Mouse (Mus musculus) liver, embryonic 13.5 days (tissue): ENCODE results near the gene Eya4. TPM values are rescaled to one million over a fixed set of nuclear protein-coding genes. Genes with fewer than 3 reads are reported as not detected.

Experiments
- ATAC-seq: fragments of 200-750 bp; cut with Nextera tagmentation; 2 replicates; pipeline ENCODE4 v1.8.0; 2017; ENCODE audit warnings: low read depth, mild to moderate bottlenecking, moderate number of reproducible peaks, moderate library complexity
- DNase-seq: peaks from one replicate; pipeline ENCODE4 v3.0.0; 2022
- H3K27ac ChIP-seq: fragments of 300-500 bp; sonication (generic); 2 replicates; pipeline ENCODE4 v1.5.1; 2015; ENCODE audit warnings: moderate library complexity, mild to moderate bottlenecking, inconsistent platforms
- H3K27me3 ChIP-seq: fragments of 300-500 bp; sonication (generic); 2 replicates; pipeline ENCODE4 v1.6.1; 2015; ENCODE audit warnings: mild to moderate bottlenecking, inconsistent platforms
- H3K36me3 ChIP-seq: fragments of 300-500 bp; sonication (generic); 2 replicates; pipeline ENCODE4 v1.6.1; 2015; ENCODE audit warnings: mild to moderate bottlenecking, inconsistent platforms
- H3K4me1 ChIP-seq: fragments of 300-500 bp; sonication (generic); replicated peaks from 2 replicates; pipeline ENCODE4 v1.6.1; 2015; ENCODE audit warnings: inconsistent platforms
- H3K4me2 ChIP-seq: fragments of 300-500 bp; sonication (generic); 2 replicates; pipeline ENCODE4 v1.6.1; 2015; ENCODE audit warnings: inconsistent platforms, mild to moderate bottlenecking, moderate library complexity
- H3K4me3 ChIP-seq: fragments of 300-500 bp; sonication (generic); replicated peaks from 2 replicates; pipeline ENCODE4 v1.5.1; 2015; ENCODE audit warnings: mild to moderate bottlenecking, inconsistent platforms
- H3K9ac ChIP-seq: fragments of 300-500 bp; sonication (generic); 2 replicates; pipeline ENCODE4 v1.6.1; 2015; ENCODE audit warnings: mild to moderate bottlenecking, inconsistent platforms
- H3K9me3 ChIP-seq: fragments of 300-500 bp; sonication (generic); replicated peaks from 2 replicates; pipeline ENCODE4 v1.6.1; 2016; ENCODE audit warnings: inconsistent platforms
- WGBS: fragments of 180-500 bp; shearing (Covaris S2); methylation state at CpG from one replicate; pipeline ENCODE4 v1.1.7; 2015; ENCODE audit not compliant: insufficient replicate concordance; 5-methylcytosine and 5-hydroxymethylcytosine counted together
- polyA plus RNA-seq: library from polyadenylated mRNA; unstranded; fragments of >200 nt; fragmentation: Nextera tagmentation; extraction: Ambion mirVana; gene quantifications from 2 replicates; pipeline ENCODE4 v1.2.1, GENCODE M21; 2015

Eya4 gene
- polyA plus RNA-seq, 1 experiment from 2014 or later: 0.25 TPM

DNA sequence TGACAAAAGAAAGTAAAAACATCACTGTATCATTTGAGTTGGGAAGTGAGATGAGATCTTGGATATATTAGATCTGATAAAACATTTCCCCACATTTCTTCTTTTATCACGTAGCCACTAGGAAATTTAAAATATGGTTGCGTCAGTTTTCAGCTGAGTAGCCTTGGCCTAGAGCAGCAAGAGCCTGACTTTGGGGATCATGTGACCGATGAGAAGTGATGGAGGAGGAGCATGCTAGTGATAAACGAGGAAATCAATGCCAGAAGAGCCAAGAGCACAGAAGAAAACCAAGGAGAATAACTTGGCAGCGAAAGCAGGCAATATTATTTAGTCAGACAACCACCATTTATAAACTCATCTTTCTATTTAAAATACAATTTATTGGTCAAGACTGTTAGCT lies 119.7 kb downstream of the Eya4 start:
- 56% methylated on average over 5 of the region's 5 CpGs for WGBS
- no peak overlapping the region for H3K9ac ChIP-seq
- no peak overlapping the region for H3K4me3 ChIP-seq
- no peaks in the 10 kb centered on the region for H3K9me3 ChIP-seq
- H3K4me1 ChIP-seq: no peaks in the 10 kb centered on the region
- ATAC-seq (no peak), DNase-seq (no peak)
- no peak overlapping the region for H3K27ac ChIP-seq
- no peak overlapping the region for H3K4me2 ChIP-seq
- H3K27me3 ChIP-seq: no peaks in the 10 kb centered on the region
- no peaks in the 10 kb centered on the region for H3K36me3 ChIP-seq

- no peaks in the 10 kb centered on the region for H3K4me1 ChIP-seq
- no peak overlapping the region for H3K9ac ChIP-seq
- H3K36me3 ChIP-seq: no peaks in the 10 kb centered on the region
- H3K4me2 ChIP-seq: no peak overlapping the region
- 86% methylated on average over 5 of the region's 5 CpGs for WGBS
- no peak overlapping the region for H3K27ac ChIP-seq
- H3K27me3 ChIP-seq: no peaks in the 10 kb centered on the region
- DNase-seq (no peak), ATAC-seq (no peak)
- no peaks in the 10 kb centered on the region for H3K9me3 ChIP-seq
- H3K4me3 ChIP-seq: no peak overlapping the region
These were observed 127.2 kb downstream of the Eya4 start for GRCm38 (mm10) chr10:23223336-23223735.

DNA sequence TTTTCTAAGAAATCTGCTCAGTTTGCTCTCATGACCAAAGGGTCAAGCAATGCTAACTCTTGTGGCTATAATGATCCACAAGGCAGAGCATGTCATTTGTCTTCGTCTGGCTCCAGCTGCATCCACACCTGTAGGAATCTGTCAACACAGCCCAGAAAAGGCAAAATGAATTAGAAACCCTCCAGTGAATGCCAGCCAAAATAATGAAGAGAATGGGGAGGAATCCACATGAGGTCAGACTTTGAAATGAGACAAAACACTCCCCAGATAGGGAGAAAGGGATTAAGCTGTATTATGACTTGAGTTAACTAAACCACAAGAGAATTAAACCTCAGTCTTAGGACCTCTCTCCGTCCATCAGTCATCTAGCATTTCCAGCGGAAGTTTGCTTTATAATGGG lies 130.2 kb downstream of the Eya4 start:
- 61% methylated on average over 3 of the region's 3 CpGs for WGBS
- Histone ChIP-seq H3K36me3 (no peaks in the 10 kb centered on the region), H3K9ac (no peak overlapping the region), H3K4me3 (no peak overlapping the region), H3K4me2 (no peak overlapping the region), H3K27ac (no peak overlapping the region), H3K27me3 (no peaks in the 10 kb centered on the region), H3K9me3 (no peaks in the 10 kb centered on the region), H3K4me1 (no peaks in the 10 kb centered on the region)
- ATAC-seq: no peak
- DNase-seq: no peak

GRCm38 (mm10) chr10:23216815-23217214 lies 133.8 kb downstream of the Eya4 start:
- Histone ChIP-seq H3K9ac (no peak overlapping the region), H3K9me3 (no peaks in the 10 kb centered on the region), H3K27ac (no peak overlapping the region), H3K4me1 (no peaks in the 10 kb centered on the region), H3K27me3 (no peaks in the 10 kb centered on the region), H3K36me3 (no peaks in the 10 kb centered on the region), H3K4me3 (no peak overlapping the region), H3K4me2 (no peak overlapping the region)
- ATAC-seq: no peak
- 63% methylated on average over 4 of the region's 4 CpGs for WGBS
- no peak for DNase-seq

- H3K9ac ChIP-seq: no peak overlapping the region
- no peaks in the 10 kb centered on the region for H3K27me3 ChIP-seq
- H3K9me3 ChIP-seq: no peaks in the 10 kb centered on the region
- ATAC-seq: no peak
- 65% methylated on average over 2 of the region's 2 CpGs for WGBS
- H3K27ac ChIP-seq: no peak overlapping the region
- H3K4me3 ChIP-seq: no peak overlapping the region
- H3K4me1 ChIP-seq: no peaks in the 10 kb centered on the region
- H3K4me2 ChIP-seq: no peak overlapping the region
- no peak for DNase-seq
- H3K36me3 ChIP-seq: no peaks in the 10 kb centered on the region
These were observed 139.2 kb downstream of the Eya4 start for GRCm38 (mm10) chr10:23211381-23211780.

DNA sequence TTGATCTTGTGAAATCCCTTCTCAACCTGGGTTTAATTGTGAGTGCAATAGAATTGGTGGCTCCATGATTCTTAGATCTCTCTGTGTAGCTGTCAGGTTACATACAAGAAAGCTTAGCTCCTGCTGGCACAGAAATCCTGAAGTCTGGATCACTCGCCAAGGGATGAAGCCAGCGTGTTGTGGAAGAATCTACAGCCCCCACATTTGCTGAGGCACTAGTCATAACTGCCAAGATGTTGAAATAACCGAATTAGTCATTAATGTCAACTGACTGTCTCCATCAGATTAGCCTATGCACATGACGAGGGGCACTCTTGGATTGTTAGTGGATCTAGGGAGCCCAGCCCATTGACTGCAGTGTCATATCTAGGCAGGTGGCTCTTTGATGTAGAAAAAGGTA lies 146.7 kb downstream of the Eya4 start:
- H3K27ac ChIP-seq: no peak overlapping the region
- no peak for ATAC-seq
- H3K4me1 ChIP-seq: no peaks in the 10 kb centered on the region
- WGBS: 47% methylated on average over 4 of the region's 4 CpGs
- no peak for DNase-seq
- no peaks in the 10 kb centered on the region for H3K36me3 ChIP-seq
- no peaks in the 10 kb centered on the region for H3K9me3 ChIP-seq
- no peaks in the 10 kb centered on the region for H3K27me3 ChIP-seq
- no peak overlapping the region for H3K9ac ChIP-seq
- no peak overlapping the region for H3K4me2 ChIP-seq
- no peak overlapping the region for H3K4me3 ChIP-seq

- Histone ChIP-seq H3K27ac (no peak overlapping the region), H3K9ac (no peak overlapping the region), H3K4me2 (no peak overlapping the region), H3K4me3 (no peak overlapping the region), H3K4me1 (no peaks in the 10 kb centered on the region), H3K27me3 (no peaks in the 10 kb centered on the region), H3K9me3 (no peaks in the 10 kb centered on the region), H3K36me3 (no peaks in the 10 kb centered on the region)
- ATAC-seq: no peak
- 66% methylated on average over 10 of the region's 10 CpGs for WGBS
- no peak for DNase-seq
These were observed 147.3 kb downstream of the Eya4 start for GRCm38 (mm10) chr10:23203144-23203838.

DNA sequence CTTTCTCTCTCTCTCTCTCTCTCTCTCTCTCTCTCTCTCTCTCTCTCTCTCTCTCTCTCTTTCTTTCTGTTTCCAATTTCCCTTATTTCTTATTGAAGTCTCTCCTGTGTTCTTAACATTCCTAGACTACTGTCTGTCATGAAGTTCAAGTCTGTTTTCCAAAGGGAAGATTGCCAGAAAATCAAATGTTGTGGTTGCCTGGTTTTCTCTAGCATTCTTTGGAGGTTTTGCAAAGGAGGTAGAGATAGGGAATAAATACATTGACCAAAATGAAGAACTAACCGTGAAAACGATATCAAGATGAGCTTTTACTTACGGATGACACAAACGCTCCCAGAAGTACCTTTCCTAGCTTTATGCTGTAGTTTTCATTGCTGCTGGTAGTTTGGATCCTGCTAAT lies 148.0 kb downstream of the Eya4 start:
- WGBS: 74% methylated on average over 4 of the region's 4 CpGs
- DNase-seq (no peak), ATAC-seq (no peak)
- Histone ChIP-seq H3K4me1 (no peaks in the 10 kb centered on the region), H3K4me3 (no peak overlapping the region), H3K27ac (no peak overlapping the region), H3K9me3 (no peaks in the 10 kb centered on the region), H3K4me2 (no peak overlapping the region), H3K36me3 (no peaks in the 10 kb centered on the region), H3K27me3 (no peaks in the 10 kb centered on the region), H3K9ac (no peak overlapping the region)

GRCm38 (mm10) chr10:23198251-23198650 lies 152.3 kb downstream of the Eya4 start:
- 52% methylated on average over 5 of the region's 5 CpGs for WGBS
- Histone ChIP-seq H3K27ac (no peak overlapping the region), H3K4me1 (no peaks in the 10 kb centered on the region), H3K27me3 (no peaks in the 10 kb centered on the region), H3K36me3 (no peaks in the 10 kb centered on the region), H3K9ac (no peak overlapping the region), H3K4me2 (no peak overlapping the region), H3K9me3 (no peaks in the 10 kb centered on the region), H3K4me3 (no peak overlapping the region)
- no peak for DNase-seq
- ATAC-seq: no peak

GRCm38 (mm10) chr10:23196336-23196735 lies 154.2 kb downstream of the Eya4 start:
- H3K36me3 ChIP-seq: no peaks in the 10 kb centered on the region
- H3K4me2 ChIP-seq: no peak overlapping the region

DNA sequence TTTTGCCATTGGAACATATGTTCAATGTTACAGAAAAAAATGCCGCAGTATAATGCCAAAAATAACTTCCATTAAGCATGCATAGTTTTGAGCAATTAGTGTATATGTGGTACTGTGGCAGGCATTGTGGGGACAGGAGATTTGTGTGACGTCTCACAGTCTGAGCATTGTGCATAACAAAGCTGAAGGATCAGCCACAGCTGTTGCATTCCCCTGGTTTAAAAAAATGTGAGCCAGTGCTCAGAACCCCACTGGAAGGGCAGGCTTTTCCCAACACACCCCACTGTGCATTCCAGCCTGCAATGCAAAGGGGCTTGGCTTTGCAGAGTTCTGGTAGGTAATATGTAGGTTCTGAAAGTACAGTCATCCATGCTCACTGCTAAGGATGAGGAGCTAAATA lies 155.2 kb downstream of the Eya4 start:
- DNase-seq: no peak

More at GRCm38 (mm10) chr10:23196336-23196735, 154.2 kb downstream of the Eya4 start:
- H3K9me3 ChIP-seq: no peaks in the 10 kb centered on the region
- H3K27me3 ChIP-seq: no peaks in the 10 kb centered on the region
- WGBS: 71% methylated on average over 4 of the region's 4 CpGs
- no peak for ATAC-seq
- no peak overlapping the region for H3K4me3 ChIP-seq
- no peak for DNase-seq
- no peak overlapping the region for H3K27ac ChIP-seq
- no peaks in the 10 kb centered on the region for H3K4me1 ChIP-seq
- no peak overlapping the region for H3K9ac ChIP-seq

GRCm38 (mm10) chr10:23189836-23190235 lies 160.8 kb downstream of the Eya4 start:
- WGBS: 58% methylated on average over 10 of the region's 10 CpGs
- H3K4me1 ChIP-seq: no peaks in the 10 kb centered on the region
- H3K27ac ChIP-seq: no peak overlapping the region
- no peak overlapping the region for H3K4me2 ChIP-seq
- H3K4me3 ChIP-seq: no peak overlapping the region
- no peaks in the 10 kb centered on the region for H3K9me3 ChIP-seq
- no peak for DNase-seq
- no peaks in the 10 kb centered on the region for H3K36me3 ChIP-seq
- H3K27me3 ChIP-seq: no peaks in the 10 kb centered on the region
- no peak overlapping the region for H3K9ac ChIP-seq
- ATAC-seq: no peak

More for the DNA sequence above, 155.2 kb downstream of the Eya4 start:
- H3K27ac ChIP-seq: no peak overlapping the region
- ATAC-seq: no peak
- no peak overlapping the region for H3K4me3 ChIP-seq
- no peaks in the 10 kb centered on the region for H3K27me3 ChIP-seq
- 61% methylated on average over 2 of the region's 2 CpGs for WGBS
- H3K4me2 ChIP-seq: no peak overlapping the region
- no peaks in the 10 kb centered on the region for H3K4me1 ChIP-seq
- no peak overlapping the region for H3K9ac ChIP-seq
- H3K36me3 ChIP-seq: no peaks in the 10 kb centered on the region
- H3K9me3 ChIP-seq: no peaks in the 10 kb centered on the region
